Mouse (Mus musculus) embryonic facial prominence, embryonic 13.5 days (tissue): ENCODE measurements at regions not wholly inside any gene's neighbourhood (a gene's known extent, or its start where the extent isn't known, plus 50 kb on each side); places are given as distances from the start of the nearest gene placed in this dataset.

Experiments used
- ATAC-seq: fragments of 200-750 bp; cut with Nextera tagmentation; 2 replicates; pipeline ENCODE4 v1.8.0; 2017; ENCODE audit warnings: low read depth; ENCODE audit not compliant: insufficient number of reproducible peaks, insufficient read depth, low FRiP score, low TSS enrichment
- H3K27ac ChIP-seq: fragments of 300-500 bp; sonication (generic); 2 replicates; pipeline ENCODE4 v1.5.1; 2015; ENCODE audit warnings: moderate library complexity, mild to moderate bottlenecking, inconsistent platforms
- H3K27me3 ChIP-seq: fragments of 300-500 bp; sonication (generic); 2 replicates; pipeline ENCODE4 v1.6.1; 2015; ENCODE audit warnings: mild to moderate bottlenecking, inconsistent platforms
- H3K36me3 ChIP-seq: fragments of 300-500 bp; sonication (generic); 2 replicates; pipeline ENCODE4 v1.6.1; 2015; ENCODE audit warnings: mild to moderate bottlenecking, inconsistent platforms
- H3K4me1 ChIP-seq: fragments of 300-500 bp; sonication (generic); 2 replicates; pipeline ENCODE4 v1.6.1; 2015; ENCODE audit warnings: inconsistent platforms
- H3K4me2 ChIP-seq: fragments of 300-500 bp; sonication (generic); 2 replicates; pipeline ENCODE4 v1.6.1; 2015; ENCODE audit warnings: moderate library complexity, mild to moderate bottlenecking, inconsistent platforms
- H3K4me3 ChIP-seq: fragments of 300-500 bp; sonication (generic); 2 replicates; pipeline ENCODE4 v1.5.1; 2015; ENCODE audit warnings: mild to moderate bottlenecking, inconsistent platforms
- H3K9ac ChIP-seq: fragments of 300-500 bp; sonication (generic); 2 replicates; pipeline ENCODE4 v1.6.1; 2015; ENCODE audit warnings: mild to moderate bottlenecking, inconsistent platforms
- H3K9me3 ChIP-seq: fragments of 300-500 bp; sonication (generic); 2 replicates; pipeline ENCODE4 v1.6.1; 2016; ENCODE audit warnings: inconsistent platforms
- WGBS: fragments of 180-500 bp; shearing (Covaris S2); methylation state at CpG from one replicate; pipeline ENCODE4 v1.1.7; 2015; ENCODE audit warnings: mixed read lengths; 5-methylcytosine and 5-hydroxymethylcytosine counted together

DNA sequence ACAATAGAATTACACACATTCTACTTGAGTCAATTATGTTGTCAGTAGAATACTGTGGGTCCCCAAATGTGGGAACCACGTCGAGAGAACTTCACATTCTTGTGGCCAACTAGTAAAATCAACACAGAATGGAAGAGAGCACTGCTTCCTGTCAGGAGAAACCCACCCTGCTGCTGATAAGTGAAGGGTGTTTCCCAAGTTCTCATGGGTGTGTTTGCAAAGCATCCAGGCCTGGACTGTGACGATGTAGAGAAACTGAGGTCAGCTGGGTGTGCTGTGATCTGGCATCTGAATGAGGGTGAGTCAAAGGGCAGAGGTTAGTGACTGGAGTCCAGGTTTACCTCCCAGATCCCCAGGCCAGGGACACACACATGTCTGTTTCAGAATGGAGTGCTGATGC lies 81.7 kb upstream of the Marcks start:
- Histone ChIP-seq H3K4me2 (no peak overlapping the region), H3K9me3 (no peaks in the 10 kb centered on the region), H3K27me3 (no peaks in the 10 kb centered on the region), H3K4me1 (no peaks in the 10 kb centered on the region; the same call in 1 of the 2 replicates), H3K4me3 (no peak overlapping the region), H3K36me3 (no peaks in the 10 kb centered on the region), H3K9ac (no peak overlapping the region), H3K27ac (no peak overlapping the region)
- 54% methylated on average over 3 of the region's 3 CpGs for WGBS
- ATAC-seq = no peak

DNA sequence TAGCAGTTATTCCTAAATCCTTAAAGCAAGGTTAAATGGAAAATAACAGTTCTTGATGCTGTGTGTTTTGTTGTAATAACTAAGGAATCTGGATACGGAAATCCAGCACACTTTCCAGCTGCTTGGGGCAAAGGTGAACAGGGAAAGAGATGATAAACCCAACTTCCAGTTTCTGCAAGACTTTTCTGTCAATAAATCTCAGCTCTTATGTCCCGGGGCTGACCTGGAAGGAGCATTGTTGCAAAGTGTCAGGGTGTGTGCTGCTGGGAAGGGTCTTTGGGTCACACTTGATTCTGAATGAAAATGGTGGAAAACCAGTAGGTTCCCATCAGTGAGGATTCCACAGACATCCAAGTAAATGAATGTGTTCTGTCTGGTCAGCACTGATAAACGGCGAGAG lies 81.2 kb upstream of the Marcks start:
- WGBS = 77% methylated on average over 4 of the region's 4 CpGs
- Histone ChIP-seq H3K4me2 (no peak overlapping the region), H3K4me1 (no peaks in the 10 kb centered on the region; the same call in 1 of the 2 replicates), H3K27ac (no peak overlapping the region), H3K4me3 (no peak overlapping the region), H3K36me3 (no peaks in the 10 kb centered on the region), H3K9ac (no peak overlapping the region), H3K27me3 (no peaks in the 10 kb centered on the region), H3K9me3 (no peaks in the 10 kb centered on the region)
- ATAC-seq = no peak

DNA sequence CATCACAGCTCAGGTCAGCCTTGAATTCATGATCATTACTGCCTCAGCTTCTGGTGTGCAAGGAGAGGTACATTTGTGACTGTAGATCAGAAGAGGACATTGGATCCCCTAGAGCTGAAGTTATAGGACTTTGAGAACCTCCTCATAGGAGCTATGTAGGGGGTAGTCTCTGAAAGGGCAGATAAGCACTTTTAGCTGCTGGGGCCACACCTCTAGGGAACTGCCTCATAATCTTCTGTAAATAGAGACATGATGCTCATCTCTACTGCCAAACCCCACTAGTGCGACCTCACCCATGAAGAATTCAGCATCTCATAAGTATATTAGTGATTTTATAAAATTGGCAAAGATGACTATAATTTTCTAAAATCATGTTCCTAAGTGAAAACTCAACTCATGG lies 80.7 kb upstream of the Marcks start:
- H3K9me3 ChIP-seq = no peaks in the 10 kb centered on the region
- no peak for ATAC-seq
- H3K27me3 ChIP-seq = no peaks in the 10 kb centered on the region
- no peak overlapping the region for H3K4me2 ChIP-seq
- H3K9ac ChIP-seq = no peak overlapping the region
- WGBS = 89% methylated on average over 1 of the region's 1 CpGs
- no peaks in the 10 kb centered on the region; the same call in 1 of the 2 replicates for H3K4me1 ChIP-seq
- H3K27ac ChIP-seq = no peak overlapping the region
- no peaks in the 10 kb centered on the region for H3K36me3 ChIP-seq
- H3K4me3 ChIP-seq = no peak overlapping the region

DNA sequence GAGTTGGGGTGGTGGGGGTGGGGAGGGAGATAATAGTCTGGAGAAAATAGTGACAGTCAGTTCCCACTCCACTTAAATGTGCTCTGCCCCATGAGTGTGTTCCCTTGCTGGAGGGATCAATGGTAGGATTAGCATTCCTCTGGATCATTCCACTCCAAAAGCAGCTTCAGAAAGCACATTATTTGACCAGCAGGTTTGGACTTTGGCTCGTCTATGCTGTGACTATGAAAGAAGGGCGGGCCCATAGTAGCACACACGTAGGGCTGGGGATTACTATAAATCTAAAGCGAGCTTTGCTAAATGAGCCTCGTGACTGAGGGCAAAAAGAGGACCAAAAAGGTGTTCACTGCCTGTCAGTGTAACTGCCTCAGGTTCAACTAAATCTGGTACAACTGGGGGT lies 75.9 kb upstream of the Marcks start:
- no peaks in the 10 kb centered on the region for H3K9me3 ChIP-seq

DNA sequence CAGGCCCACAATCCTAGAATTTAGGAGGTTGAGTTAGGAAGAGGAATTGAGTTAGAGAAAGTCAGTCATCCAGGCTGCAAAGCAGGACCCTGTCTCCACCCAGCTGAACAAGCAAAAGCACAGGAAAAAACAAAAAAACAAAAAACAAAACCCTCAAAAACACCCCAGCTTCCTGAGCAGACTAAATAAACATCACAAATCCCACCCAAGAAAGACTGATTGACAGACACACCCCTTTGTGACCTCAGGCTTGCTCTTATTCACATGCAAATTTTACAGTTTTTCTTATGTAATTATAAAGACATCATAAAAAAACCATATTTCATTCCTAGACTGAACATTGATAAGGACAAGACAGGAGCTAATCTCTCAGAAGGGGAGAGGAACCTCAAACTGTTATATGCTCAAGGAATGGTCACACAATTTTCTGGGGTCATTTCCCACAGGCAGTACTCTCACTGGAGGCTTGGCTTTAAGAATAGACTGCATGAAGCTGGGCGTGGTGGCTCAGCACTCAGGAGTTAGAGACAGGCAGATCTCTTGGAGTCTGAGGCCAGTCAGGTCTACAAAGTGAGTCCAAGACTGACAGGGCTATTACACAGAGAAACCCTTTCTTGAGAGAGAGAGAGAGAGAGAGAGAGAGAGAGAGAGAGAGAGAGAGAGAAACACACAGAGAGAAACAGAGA lies 73.8 kb upstream of the Marcks start:
- H3K4me2 ChIP-seq = no peak overlapping the region
- H3K4me1 ChIP-seq = no peaks in the 10 kb centered on the region
- H3K9ac ChIP-seq = no peak overlapping the region
- H3K4me3 ChIP-seq = no peak overlapping the region
- H3K36me3 ChIP-seq = no peaks in the 10 kb centered on the region
- H3K27ac ChIP-seq = no peak overlapping the region
- WGBS = 34% methylated on average over 1 of the region's 1 CpGs
- H3K27me3 ChIP-seq = no peaks in the 10 kb centered on the region
- no peak for ATAC-seq
- no peaks in the 10 kb centered on the region for H3K9me3 ChIP-seq

More for the DNA sequence above, 75.9 kb upstream of the Marcks start:
- Histone ChIP-seq H3K4me2 (no peak overlapping the region), H3K4me1 (no peaks in the 10 kb centered on the region), H3K9ac (no peak overlapping the region), H3K4me3 (no peak overlapping the region), H3K27ac (no peak overlapping the region), H3K27me3 (no peaks in the 10 kb centered on the region), H3K36me3 (no peaks in the 10 kb centered on the region)
- no peak for ATAC-seq
- WGBS = 57% methylated on average over 5 of the region's 5 CpGs

DNA sequence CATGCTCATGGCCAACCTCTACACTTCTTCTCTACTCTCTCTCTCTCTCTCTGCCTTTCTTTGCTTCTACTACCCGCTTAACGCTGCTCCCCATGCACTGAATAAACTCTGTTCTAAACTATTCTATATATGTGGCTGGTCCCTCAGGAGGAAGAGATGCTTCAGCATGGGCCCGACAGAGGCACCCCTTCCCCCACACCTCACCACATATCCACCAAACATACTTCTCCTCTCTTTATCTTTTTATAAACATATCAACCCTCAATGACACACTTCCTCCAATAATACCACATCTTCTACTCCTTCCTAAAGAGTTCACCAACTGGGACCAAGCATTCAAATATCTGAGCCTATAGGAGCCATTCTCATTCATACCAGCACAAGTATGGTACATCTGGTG lies 72.6 kb upstream of the Marcks start:
- Histone ChIP-seq H3K36me3 (no peaks in the 10 kb centered on the region), H3K9me3 (no peaks in the 10 kb centered on the region), H3K4me2 (no peak overlapping the region), H3K27ac (no peak overlapping the region), H3K4me1 (no peaks in the 10 kb centered on the region), H3K4me3 (no peak overlapping the region), H3K27me3 (no peaks in the 10 kb centered on the region), H3K9ac (no peak overlapping the region)
- ATAC-seq = no peak
- 89% methylated on average over 3 of the region's 3 CpGs for WGBS

DNA sequence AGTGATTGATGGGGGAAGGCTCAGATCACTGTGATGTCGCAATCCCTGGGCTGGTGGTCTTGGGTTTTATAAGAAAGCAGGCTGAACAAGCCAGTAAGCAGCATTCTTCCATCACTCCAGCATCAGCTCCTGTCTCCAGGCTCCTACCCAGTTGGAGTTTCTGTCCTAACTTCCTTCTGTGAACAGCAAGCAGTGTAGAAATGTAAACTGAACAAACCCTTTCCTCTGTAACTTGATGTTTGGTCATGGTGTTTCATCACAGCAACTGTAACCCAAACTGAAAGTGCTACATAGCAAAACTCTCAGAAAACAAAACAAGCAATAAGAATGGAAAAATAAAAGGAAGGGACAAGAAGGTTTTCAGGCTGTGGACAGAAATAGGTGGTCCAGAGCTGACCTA lies 71.5 kb upstream of the Marcks start:
- H3K27ac ChIP-seq = no peak overlapping the region
- no peak for ATAC-seq
- WGBS = 94% methylated on average over 1 of the region's 1 CpGs

DNA sequence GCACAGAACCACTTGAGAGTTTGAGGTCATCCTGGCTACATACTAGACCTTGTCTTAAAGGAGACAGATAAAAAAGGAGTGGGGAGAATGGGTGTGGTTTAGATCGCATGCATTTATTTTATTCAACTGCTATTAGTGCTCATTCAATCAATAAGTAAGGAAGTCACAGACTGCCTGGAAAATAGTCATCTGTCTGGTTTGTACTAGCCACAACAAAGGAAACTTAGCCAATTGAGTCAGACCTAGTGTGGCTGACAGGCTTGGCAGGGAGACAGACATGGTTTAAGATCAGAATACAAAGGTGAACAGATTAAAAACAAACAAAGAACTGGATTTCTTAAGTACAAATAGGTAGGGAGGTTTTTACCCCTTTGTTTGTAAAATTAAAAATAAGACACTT lies 68.3 kb upstream of the Marcks start:
- no peaks in the 10 kb centered on the region for H3K9me3 ChIP-seq
- H3K9ac ChIP-seq = no peak overlapping the region
- H3K4me3 ChIP-seq = no peak overlapping the region
- H3K27me3 ChIP-seq = no peaks in the 10 kb centered on the region
- no peak overlapping the region for H3K4me2 ChIP-seq
- WGBS = 87% methylated on average over 1 of the region's 1 CpGs
- ATAC-seq = no peak
- no peak overlapping the region for H3K27ac ChIP-seq
- no peaks in the 10 kb centered on the region for H3K36me3 ChIP-seq
- H3K4me1 ChIP-seq = no peaks in the 10 kb centered on the region

More for the DNA sequence above, 71.5 kb upstream of the Marcks start:
- Histone ChIP-seq H3K9me3 (no peaks in the 10 kb centered on the region), H3K4me2 (no peak overlapping the region), H3K9ac (no peak overlapping the region), H3K36me3 (no peaks in the 10 kb centered on the region), H3K4me1 (no peaks in the 10 kb centered on the region), H3K27me3 (no peaks in the 10 kb centered on the region), H3K4me3 (no peak overlapping the region)

DNA sequence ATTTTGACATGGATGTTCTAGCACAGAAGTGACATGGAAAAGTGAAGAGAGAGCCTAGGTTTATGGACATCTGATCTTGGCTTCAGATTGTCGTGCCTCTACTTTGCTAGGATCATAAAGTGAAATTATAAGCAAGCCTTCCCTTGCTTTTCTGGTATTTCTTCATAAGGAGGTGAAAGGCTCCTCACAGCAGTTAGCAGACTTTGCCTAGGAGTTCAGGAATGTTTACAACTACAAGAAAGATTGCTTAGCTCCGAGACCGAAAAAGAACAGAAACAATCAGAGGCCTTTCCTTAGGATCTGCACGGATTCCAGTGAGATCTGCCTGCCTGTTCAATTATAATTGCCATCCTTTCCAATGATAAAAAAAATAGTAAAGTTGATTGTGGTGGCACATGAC lies 67.8 kb upstream of the Marcks start:
- no peaks in the 10 kb centered on the region for H3K36me3 ChIP-seq
- H3K9me3 ChIP-seq = no peaks in the 10 kb centered on the region
- no peaks in the 10 kb centered on the region for H3K27me3 ChIP-seq
- no peaks in the 10 kb centered on the region for H3K4me1 ChIP-seq
- no peak overlapping the region for H3K9ac ChIP-seq
- H3K27ac ChIP-seq = no peak overlapping the region
- no peak overlapping the region for H3K4me3 ChIP-seq
- no peak for ATAC-seq
- H3K4me2 ChIP-seq = no peak overlapping the region
- 80% methylated on average over 4 of the region's 4 CpGs for WGBS

DNA sequence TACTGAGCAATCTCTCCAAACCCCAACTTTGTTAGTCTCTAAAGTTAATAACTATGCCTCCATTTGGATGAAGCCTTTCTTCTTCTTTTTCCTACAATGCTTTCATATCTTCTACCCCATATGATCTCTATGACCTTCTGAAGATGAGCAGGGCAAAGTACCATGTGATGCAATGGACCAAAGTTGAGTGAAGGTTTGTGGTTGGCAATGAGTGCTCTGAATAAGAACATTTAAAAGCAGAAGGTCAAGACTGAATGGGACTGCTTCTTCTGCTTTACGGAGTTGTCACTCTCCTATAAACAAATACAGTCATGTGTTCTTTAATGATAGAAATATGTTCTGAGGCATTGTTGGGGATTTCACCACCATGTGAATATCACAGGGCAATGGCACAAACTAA lies 65.0 kb upstream of the Marcks start:
- H3K4me3 ChIP-seq = no peak overlapping the region
- H3K27me3 ChIP-seq = no peaks in the 10 kb centered on the region
- ATAC-seq = no peak
- no peak overlapping the region for H3K27ac ChIP-seq
- no peak overlapping the region for H3K4me2 ChIP-seq
- H3K9me3 ChIP-seq = no peaks in the 10 kb centered on the region
- H3K4me1 ChIP-seq = no peaks in the 10 kb centered on the region
- 94% methylated on average over 1 of the region's 1 CpGs for WGBS
- H3K9ac ChIP-seq = no peak overlapping the region
- H3K36me3 ChIP-seq = no peaks in the 10 kb centered on the region

DNA sequence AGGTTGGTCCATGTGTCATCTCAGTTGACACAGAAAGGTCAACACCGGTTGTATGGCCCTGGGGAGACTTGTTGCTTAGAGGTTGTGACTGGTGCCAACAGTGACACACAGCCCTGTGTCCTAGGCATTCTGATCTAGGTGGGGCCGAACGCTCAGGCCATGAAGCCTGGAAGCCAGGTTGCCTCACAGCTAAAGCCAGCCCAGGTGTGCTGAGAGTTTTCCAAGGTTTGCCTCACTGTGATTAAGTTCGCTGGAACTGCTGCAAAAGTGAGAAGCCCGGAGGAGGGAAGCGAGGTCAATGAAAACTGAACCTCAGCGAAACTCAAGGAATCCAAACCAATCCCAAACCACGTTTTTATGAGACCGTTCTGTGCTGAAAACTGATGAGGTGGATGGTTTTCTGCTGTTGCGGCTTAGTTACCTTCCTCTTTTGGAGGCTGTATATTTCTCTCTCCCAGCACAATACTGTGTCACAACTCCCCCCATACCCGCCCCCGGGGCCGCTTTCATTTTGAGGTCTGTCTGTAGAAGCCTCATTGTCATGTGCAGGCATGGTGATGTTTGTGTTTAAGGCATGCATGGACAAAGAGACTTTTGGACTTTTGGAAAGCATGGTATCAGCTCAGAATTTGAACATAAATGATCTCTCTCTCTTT lies 56.2 kb upstream of the Marcks start:
- no peak overlapping the region for H3K4me2 ChIP-seq
- ATAC-seq = no peak
- WGBS = 80% methylated on average over 13 of the region's 13 CpGs

DNA sequence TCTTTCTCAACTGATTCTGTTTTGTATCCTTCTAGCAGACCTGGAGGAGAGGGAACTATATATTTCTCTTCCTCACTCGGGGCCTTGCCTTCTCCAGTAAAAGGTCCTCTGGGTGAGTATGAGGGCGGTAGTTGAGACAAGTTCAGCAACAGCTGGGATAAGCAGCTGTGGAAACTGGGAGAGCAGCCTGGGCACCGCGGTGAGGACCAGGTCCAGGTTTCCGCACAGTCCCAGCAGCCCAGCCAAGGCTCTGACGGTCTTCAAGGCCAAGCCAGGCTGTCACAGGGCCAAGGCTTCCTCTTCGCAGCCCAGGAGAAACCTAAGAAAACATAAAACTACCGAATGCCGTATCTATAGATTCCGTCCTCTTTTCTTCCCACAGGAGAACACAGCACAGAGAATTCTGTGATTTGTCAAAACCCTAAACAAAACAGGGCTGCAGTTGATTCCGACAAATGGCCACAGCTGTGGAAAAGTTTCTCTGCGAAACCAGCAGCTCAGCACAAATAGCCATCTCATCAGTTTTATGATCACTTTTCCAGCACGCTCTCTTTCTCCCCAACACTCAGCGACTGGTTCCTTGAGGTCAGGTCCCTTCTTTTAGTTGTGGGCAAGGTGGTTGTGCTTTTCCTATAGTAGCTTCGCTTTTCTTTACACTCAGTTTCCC lies 55.5 kb upstream of the Marcks start:
- no peak overlapping the region for H3K4me3 ChIP-seq
- ATAC-seq = no peak
- 86% methylated on average over 15 of the region's 15 CpGs for WGBS
- H3K27me3 ChIP-seq = no peaks in the 10 kb centered on the region
- no peak overlapping the region for H3K27ac ChIP-seq
- no peak overlapping the region for H3K9ac ChIP-seq
- peaks cover 3% of the 10 kb centered on the region; the same call in 1 of the 2 replicates for H3K4me1 ChIP-seq
- no peak overlapping the region for H3K4me2 ChIP-seq
- no peaks in the 10 kb centered on the region for H3K36me3 ChIP-seq
- no peaks in the 10 kb centered on the region for H3K9me3 ChIP-seq

More for the DNA sequence above, 56.2 kb upstream of the Marcks start:
- Histone ChIP-seq H3K36me3 (no peaks in the 10 kb centered on the region), H3K27ac (no peak overlapping the region), H3K27me3 (no peaks in the 10 kb centered on the region), H3K9me3 (no peaks in the 10 kb centered on the region), H3K4me3 (no peak overlapping the region), H3K4me1 (peaks cover 3% of the 10 kb centered on the region; the same call in 1 of the 2 replicates), H3K9ac (no peak overlapping the region)
